Mouse (Mus musculus) ES-Bruce4 (cell line): ENCODE results near the gene Bach1. TPM values are rescaled to one million over a fixed set of nuclear protein-coding genes. Genes with fewer than 3 reads are reported as not detected.

Source experiments
- H3K27ac ChIP-seq: 2 replicates; pipeline ENCODE4 v1.5.1; 2012; ENCODE audit warnings: low read length, inconsistent platforms; ENCODE audit not compliant: insufficient read depth
- H3K27me3 ChIP-seq: 2 replicates; pipeline ENCODE4 v1.6.1; 2012; ENCODE audit warnings: mild to moderate bottlenecking, low read length, inconsistent platforms; ENCODE audit not compliant: control insufficient read depth, poor library complexity, insufficient read depth, severe bottlenecking
- H3K36me3 ChIP-seq: 2 replicates; pipeline ENCODE4 v1.6.1; 2012; ENCODE audit warnings: inconsistent platforms, mild to moderate bottlenecking, low read length, moderate library complexity; ENCODE audit not compliant: control insufficient read depth, poor library complexity, insufficient read depth, severe bottlenecking
- H3K4me1 ChIP-seq: one replicate; pipeline ENCODE4 v1.8.1; 2011; ENCODE audit warnings: low read length; ENCODE audit not compliant: control insufficient read depth, insufficient read depth
- H3K4me3 ChIP-seq: 2 replicates; pipeline ENCODE4 v1.5.1; 2011; ENCODE audit warnings: low read depth, mild to moderate bottlenecking, low read length
- H3K9ac ChIP-seq: 2 replicates; pipeline ENCODE4 v1.6.1; 2012; ENCODE audit warnings: low read depth, mild to moderate bottlenecking, inconsistent platforms; ENCODE audit not compliant: poor library complexity, severe bottlenecking
- H3K9me3 ChIP-seq: replicated peaks from 2 replicates; pipeline ENCODE4 v1.6.1; 2012; ENCODE audit warnings: mild to moderate bottlenecking, low read length, inconsistent platforms; ENCODE audit not compliant: control insufficient read depth, poor library complexity, insufficient read depth, severe bottlenecking
- CTCF ChIP-seq: IDR thresholded peaks from one replicate; pipeline ENCODE4 v1.8.1; 2011; ENCODE audit warnings: low read depth, low read length
- EP300 ChIP-seq: IDR thresholded peaks from 2 replicates; pipeline ENCODE4 v1.6.1; 2011; ENCODE audit warnings: low read depth, low read length; ENCODE audit not compliant: insufficient read depth
- POLR2A ChIP-seq: IDR thresholded peaks from one replicate; pipeline ENCODE4 v1.8.1; 2011; ENCODE audit warnings: low read length; ENCODE audit not compliant: insufficient read depth
- polyA plus RNA-seq: library from polyadenylated mRNA; stranded (reverse); fragments of >200 nt; gene quantifications from 2 replicates; pipeline ENCODE4 v1.2.4, GENCODE M21; 2011; ENCODE audit warnings: low read depth; ENCODE audit not compliant: missing spikeins, insufficient read depth, insufficient read length

The Bach1 gene
- polyA plus RNA-seq, 1 experiment: 27.4 TPM

DNA sequence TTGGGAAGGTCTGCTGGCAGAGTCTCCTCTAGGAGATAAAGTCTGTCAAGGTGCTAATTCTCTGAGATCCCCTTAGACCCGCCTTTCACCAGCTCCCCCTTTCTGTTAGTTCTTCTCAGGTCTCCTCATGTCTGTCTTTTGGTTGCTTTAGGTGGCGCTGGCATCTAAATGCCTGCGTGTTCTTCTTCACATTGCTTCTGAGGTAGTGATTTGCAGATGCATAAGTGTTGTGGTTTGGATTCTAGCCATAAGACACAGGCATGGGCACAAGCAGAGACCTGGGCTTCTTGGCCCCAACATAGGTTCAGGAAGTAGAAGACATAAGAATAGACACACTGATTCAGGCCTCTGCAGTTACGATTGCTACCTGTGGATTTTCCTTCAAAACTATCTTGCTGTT, 42.0 kb upstream of the Bach1 start:
- H3K27ac ChIP-seq: no peak overlapping the region
- no peaks in the 10 kb centered on the region for H3K4me1 ChIP-seq
- TF ChIP-seq POLR2A (no peak), EP300 (no peak), CTCF (no peak)
- no peaks in the 10 kb centered on the region for H3K9me3 ChIP-seq
- no peaks in the 10 kb centered on the region for H3K27me3 ChIP-seq
- H3K9ac ChIP-seq: no peak overlapping the region
- H3K36me3 ChIP-seq: no peaks in the 10 kb centered on the region
- H3K4me3 ChIP-seq: no peak overlapping the region

DNA sequence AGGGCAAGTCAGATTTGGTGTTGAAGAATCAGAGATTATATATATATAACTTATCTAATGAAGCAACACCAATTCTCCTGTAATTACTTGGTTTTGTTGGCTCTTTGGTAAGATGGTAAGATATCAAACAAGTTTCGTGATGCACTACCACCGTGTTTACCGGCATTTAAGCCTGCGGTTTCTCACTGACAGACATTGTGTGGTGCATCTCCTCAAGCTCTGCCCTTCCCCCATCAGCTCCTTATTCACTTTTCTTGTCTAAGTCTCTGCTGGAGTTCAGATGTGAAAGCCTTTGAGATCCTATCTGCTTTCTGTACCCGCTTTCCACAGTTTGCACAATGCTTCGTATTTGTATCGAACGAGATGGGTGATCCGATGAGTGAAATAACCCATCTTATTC, 41.5 kb upstream of the Bach1 start:
- Histone ChIP-seq H3K27ac (no peak overlapping the region), H3K36me3 (no peaks in the 10 kb centered on the region), H3K27me3 (no peaks in the 10 kb centered on the region), H3K9ac (no peak overlapping the region), H3K4me3 (no peak overlapping the region), H3K9me3 (no peaks in the 10 kb centered on the region), H3K4me1 (no peaks in the 10 kb centered on the region)
- TF ChIP-seq CTCF: no peak
- no peak for TF ChIP-seq POLR2A
- TF ChIP-seq EP300: no peak

DNA sequence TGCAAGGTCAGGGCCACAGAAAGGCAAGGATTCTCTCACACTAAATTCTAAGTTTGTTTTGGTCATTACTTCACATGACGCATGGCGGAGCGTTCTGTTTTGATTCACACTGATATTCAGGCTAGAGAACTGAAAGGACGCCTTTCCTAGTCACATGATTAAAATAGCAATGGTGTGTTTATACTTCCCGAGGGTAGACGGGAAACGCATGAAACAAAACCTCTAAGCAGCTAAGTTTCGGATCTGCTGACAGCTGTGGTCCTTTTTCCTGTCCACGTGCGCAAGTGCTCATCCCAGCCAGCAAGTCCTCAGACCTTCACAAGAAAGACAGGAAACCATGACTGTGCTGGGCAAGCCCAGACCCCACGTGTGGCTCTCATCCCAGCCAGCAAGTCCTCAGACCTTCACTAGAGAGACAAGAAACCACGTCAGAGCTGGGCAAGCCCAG, 37.7 kb upstream of the Bach1 start:
- H3K36me3 ChIP-seq: no peaks in the 10 kb centered on the region
- TF ChIP-seq POLR2A (no peak), CTCF (no peak), EP300 (no peak)
- no peak overlapping the region for H3K4me3 ChIP-seq
- no peak overlapping the region for H3K27ac ChIP-seq
- H3K4me1 ChIP-seq: no peaks in the 10 kb centered on the region
- no peak overlapping the region for H3K9ac ChIP-seq
- H3K27me3 ChIP-seq: no peaks in the 10 kb centered on the region
- no peaks in the 10 kb centered on the region for H3K9me3 ChIP-seq

DNA sequence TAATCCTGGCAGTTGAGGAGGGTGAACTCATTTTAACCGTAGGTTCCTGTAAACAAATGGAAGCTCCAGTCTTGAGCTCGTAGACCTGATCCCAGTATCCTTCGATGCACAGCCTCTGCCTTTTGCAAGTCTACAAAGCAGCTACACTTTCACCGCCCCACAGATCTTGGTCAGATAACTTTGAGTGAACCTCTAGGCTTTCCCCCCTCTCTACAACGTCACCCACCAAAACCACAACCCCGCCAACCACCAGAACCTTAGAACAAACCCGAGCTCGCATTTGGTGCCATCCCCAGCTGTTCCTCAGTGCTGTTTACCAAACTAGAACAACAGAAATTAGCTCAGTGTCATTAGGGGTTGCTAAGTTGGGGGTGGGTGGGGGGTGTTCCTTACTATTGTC, 37.1 kb upstream of the Bach1 start:
- Histone ChIP-seq H3K27me3 (no peaks in the 10 kb centered on the region), H3K4me3 (no peak overlapping the region), H3K36me3 (no peaks in the 10 kb centered on the region), H3K9ac (no peak overlapping the region), H3K9me3 (no peaks in the 10 kb centered on the region), H3K27ac (no peak overlapping the region), H3K4me1 (no peaks in the 10 kb centered on the region)
- TF ChIP-seq EP300 (no peak), POLR2A (no peak), CTCF (no peak)

DNA sequence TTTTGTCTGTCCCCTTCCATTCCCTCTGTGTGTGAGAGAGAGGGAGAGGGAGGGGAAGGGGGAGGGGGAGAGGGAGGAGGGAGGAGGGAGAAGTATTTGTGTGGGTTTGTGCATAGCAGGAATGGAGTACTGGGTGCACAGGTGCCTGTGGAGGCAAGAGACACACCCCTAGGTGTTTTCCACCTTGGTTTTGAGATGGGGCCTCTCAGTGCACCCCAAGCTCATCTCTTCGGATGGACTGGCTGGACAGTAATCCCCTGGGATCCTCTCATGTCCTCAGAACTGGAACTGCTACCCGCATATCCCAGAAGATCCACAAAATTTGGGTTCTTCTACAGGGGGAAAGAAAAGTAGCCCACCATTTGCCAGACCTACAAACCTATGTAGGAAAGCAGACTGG, 36.2 kb upstream of the Bach1 start:
- H3K4me1 ChIP-seq: no peaks in the 10 kb centered on the region
- H3K9me3 ChIP-seq: no peaks in the 10 kb centered on the region
- no peaks in the 10 kb centered on the region for H3K36me3 ChIP-seq
- no peak overlapping the region for H3K27ac ChIP-seq
- TF ChIP-seq CTCF (no peak), POLR2A (no peak), EP300 (no peak)
- H3K9ac ChIP-seq: no peak overlapping the region
- H3K27me3 ChIP-seq: no peaks in the 10 kb centered on the region
- no peak overlapping the region for H3K4me3 ChIP-seq

DNA sequence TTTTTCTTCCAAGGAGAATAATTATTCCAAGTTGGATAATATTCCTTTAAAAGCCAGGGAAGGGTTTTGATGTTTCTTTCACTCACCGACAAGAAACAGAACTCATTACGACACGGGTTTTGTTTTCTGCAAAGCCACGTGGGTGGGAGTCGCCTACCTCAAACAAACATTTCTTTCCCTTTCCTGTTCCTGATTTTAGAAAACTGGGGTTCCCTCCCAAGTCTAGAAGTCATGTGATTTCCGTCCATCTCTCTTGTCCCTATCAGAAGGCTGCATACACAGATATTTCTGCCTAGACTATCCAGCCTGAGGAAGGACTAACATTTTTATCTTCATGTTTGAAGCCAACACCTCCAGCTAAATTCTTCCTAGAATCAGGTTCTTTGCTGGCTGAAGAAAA, 34.9 kb upstream of the Bach1 start:
- no peaks in the 10 kb centered on the region for H3K9me3 ChIP-seq
- H3K27me3 ChIP-seq: no peaks in the 10 kb centered on the region
- H3K9ac ChIP-seq: no peak overlapping the region
- no peak overlapping the region for H3K4me3 ChIP-seq
- no peak overlapping the region for H3K27ac ChIP-seq
- H3K36me3 ChIP-seq: no peaks in the 10 kb centered on the region
- no peak for TF ChIP-seq POLR2A
- no peaks in the 10 kb centered on the region for H3K4me1 ChIP-seq

DNA sequence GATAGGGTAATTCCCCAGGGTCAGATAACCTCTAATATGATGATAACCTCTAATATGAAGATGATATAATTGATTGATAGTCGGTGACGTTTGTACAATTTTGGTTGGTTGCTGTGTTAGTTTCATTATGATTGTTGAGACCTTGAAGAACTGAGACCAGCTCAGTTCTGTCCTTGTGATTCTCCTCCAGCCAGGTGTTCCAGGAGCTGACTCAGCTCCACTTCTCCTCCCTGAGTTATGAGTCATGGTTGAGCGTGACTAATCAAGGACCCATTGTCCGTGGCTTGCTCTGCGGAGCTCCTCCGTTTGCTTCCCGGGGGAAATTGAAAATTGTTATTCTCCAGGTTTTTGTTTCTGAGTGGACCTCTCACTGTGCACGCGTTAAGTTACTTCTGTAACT, 33.5 kb upstream of the Bach1 start:
- no peak overlapping the region for H3K27ac ChIP-seq
- H3K27me3 ChIP-seq: no peaks in the 10 kb centered on the region
- H3K36me3 ChIP-seq: no peaks in the 10 kb centered on the region
- no peak overlapping the region for H3K9ac ChIP-seq
- TF ChIP-seq EP300 (no peak), POLR2A (no peak), CTCF (no peak)
- no peaks in the 10 kb centered on the region for H3K9me3 ChIP-seq
- H3K4me1 ChIP-seq: no peaks in the 10 kb centered on the region
- H3K4me3 ChIP-seq: no peak overlapping the region
